Mouse (Mus musculus): ENCODE measurements around the gene Ms4a6d. TPM values are rescaled to one million over a fixed set of nuclear protein-coding genes. Genes with fewer than 3 reads are reported as not detected.
"Not testable (repeated sequence)": the region's sequence is repeated elsewhere in the genome, so short reads cannot be mapped to it uniquely, and the experiment has no call there.

The Ms4a6d gene
- polyA plus RNA-seq, 1 experiment from 2014 or later, result 4.8 TPM

DNA sequence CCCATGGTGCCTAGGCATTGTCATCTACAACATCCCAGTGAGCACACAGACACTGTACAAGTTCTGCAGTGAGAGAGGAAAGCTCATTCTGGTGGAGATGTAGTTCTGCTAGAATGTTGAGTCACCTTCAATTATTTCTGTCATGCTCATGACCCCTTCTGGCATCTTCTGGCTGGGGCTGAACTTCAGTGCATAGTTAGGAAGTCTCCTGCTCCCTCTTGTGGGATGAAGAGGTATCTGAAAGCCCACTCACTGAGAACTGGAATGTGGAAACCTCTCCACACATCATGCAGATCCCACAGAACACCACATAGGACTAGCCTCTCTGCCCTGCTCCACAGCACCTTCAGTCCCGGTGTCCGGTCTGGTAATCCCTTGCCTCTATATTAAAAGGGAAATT, 2.6 kb downstream of the Ms4a6d start:
- no peak overlapping the region for H3K4me2 ChIP-seq (replicated peaks; ENCODE audit: low read depth, low read length)
- WGBS, result 94% methylated on average over 2 of the region's 2 CpGs
- peak; percentile 3 for DNase-seq (ENCODE audit: low spot score)

DNA sequence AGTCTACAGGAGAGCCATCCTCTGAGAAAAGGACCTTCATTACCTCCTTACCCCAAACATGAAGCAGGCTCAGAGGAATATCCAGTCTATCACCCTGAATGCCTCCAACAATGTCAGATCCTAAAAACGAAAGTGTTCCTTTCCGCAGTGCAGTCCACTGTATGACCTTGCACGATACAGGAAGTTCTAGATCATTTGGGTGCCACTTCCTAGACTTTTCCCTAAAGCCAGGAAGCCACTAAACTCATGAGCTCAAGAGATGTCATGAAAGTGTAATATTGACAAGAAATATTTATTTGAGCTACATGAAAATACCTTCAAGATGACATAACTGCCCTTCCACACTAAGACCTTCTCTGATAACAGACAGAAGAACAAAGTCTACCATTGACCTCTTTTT, 3.3 kb downstream of the Ms4a6d start:
- DNase-seq (ENCODE audit: low spot score) (no peak), ATAC-seq (ENCODE audit: low FRiP score) (no peak)
- Histone ChIP-seq H3K4me3 (ENCODE audit: low read depth, low read length) (no peak overlapping the region), H3K4me1 (replicated peaks; ENCODE audit: control insufficient read depth, insufficient read depth, low read length) (no peaks in the 10 kb centered on the region), H3K9ac (ENCODE audit: low read depth, low read length) (no peak overlapping the region), H3K36me3 (ENCODE audit: control insufficient read depth, insufficient read depth, low read length) (no peaks in the 10 kb centered on the region), H3K9me3 (ENCODE audit: control insufficient read depth, low read length) (no peaks in the 10 kb centered on the region), H3K27me3 (ENCODE audit: control insufficient read depth, insufficient read depth, low read length) (no peaks in the 10 kb centered on the region), H3K27ac (ENCODE audit: low read depth, low read length) (no peak overlapping the region), H3K4me2 (replicated peaks; ENCODE audit: low read depth, low read length) (no peak overlapping the region)
- WGBS, result 94% methylated on average over 3 of the region's 3 CpGs

More for the DNA sequence above, 2.6 kb downstream of the Ms4a6d start:
- H3K36me3 ChIP-seq (ENCODE audit: control insufficient read depth, insufficient read depth, low read length), result no peaks in the 10 kb centered on the region
- H3K27ac ChIP-seq (ENCODE audit: low read depth, low read length), result no peak overlapping the region
- H3K4me1 ChIP-seq (replicated peaks; ENCODE audit: control insufficient read depth, insufficient read depth, low read length), result no peaks in the 10 kb centered on the region
- H3K4me3 ChIP-seq (ENCODE audit: low read depth, low read length), result no peak overlapping the region
- H3K9me3 ChIP-seq (ENCODE audit: control insufficient read depth, low read length), result no peaks in the 10 kb centered on the region
- no peak overlapping the region for H3K9ac ChIP-seq (ENCODE audit: low read depth, low read length)
- H3K27me3 ChIP-seq (ENCODE audit: control insufficient read depth, insufficient read depth, low read length), result no peaks in the 10 kb centered on the region
- no peak for ATAC-seq (ENCODE audit: low FRiP score)

DNA sequence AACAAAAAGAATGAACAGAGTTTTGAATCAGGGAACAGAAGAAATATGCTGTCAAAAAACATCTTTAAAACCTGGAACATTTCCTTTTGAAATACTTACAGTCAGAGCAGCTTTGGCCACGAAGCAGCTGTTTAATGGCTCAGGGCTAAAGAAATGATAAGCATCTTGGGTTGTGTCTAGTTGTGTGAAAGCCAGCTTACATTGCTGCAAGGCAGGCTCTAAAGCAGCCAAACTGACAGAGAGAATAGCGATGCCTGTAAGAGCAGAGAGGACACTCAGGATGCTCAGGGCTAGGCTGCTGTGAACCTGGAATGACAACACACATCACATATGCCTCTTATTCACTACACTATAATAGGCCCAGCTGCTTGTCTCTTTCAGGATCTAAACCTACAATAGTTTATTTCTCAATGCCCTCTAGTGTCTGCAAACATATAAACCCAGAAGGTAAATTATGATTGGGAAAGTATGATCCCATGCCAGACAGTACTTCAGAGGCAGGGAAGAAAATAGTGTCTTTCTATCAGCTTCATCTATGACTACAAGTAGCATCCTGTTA, 14.7 kb downstream of the Ms4a6d start:
- no peak for DNase-seq (ENCODE audit: low spot score)
- Histone ChIP-seq H3K36me3 (ENCODE audit: control insufficient read depth, insufficient read depth, low read length) (no peaks in the 10 kb centered on the region), H3K9ac (ENCODE audit: low read depth, low read length) (no peak overlapping the region), H3K4me1 (replicated peaks; ENCODE audit: control insufficient read depth, insufficient read depth, low read length) (no peaks in the 10 kb centered on the region), H3K27me3 (ENCODE audit: control insufficient read depth, insufficient read depth, low read length) (no peaks in the 10 kb centered on the region), H3K4me2 (replicated peaks; ENCODE audit: low read depth, low read length) (no peak overlapping the region), H3K4me3 (ENCODE audit: low read depth, low read length) (no peak overlapping the region), H3K27ac (ENCODE audit: low read depth, low read length) (no peak overlapping the region), H3K9me3 (ENCODE audit: control insufficient read depth, low read length) (no peaks in the 10 kb centered on the region)
- WGBS, result 84% methylated on average over 2 of the region's 2 CpGs
- no peak for ATAC-seq (ENCODE audit: low FRiP score)

DNA sequence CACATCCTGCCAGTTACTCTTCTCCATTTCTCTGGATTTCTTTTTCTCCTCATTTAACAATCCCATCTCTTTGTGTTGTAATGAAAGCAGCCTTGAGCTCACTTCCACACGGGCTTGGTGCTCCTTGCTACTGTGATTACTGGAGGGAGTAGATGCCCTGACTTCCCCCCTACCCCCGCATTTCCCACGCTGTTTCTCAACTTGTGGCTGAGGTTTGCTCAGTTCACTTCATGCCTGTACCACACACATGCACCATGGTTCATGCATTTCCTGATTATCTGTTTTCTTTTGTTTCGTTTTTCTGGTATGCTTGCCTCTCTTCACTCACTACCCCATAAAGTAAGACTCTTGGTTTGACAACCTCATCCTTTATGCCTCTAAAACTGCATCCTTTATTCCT, 15.4 kb downstream of the Ms4a6d start:
- DNase-seq (ENCODE audit: low spot score) (no peak), ATAC-seq (ENCODE audit: low FRiP score) (no peak)
- Histone ChIP-seq H3K27me3 (ENCODE audit: control insufficient read depth, insufficient read depth, low read length) (no peaks in the 10 kb centered on the region), H3K36me3 (ENCODE audit: control insufficient read depth, insufficient read depth, low read length) (no peaks in the 10 kb centered on the region), H3K27ac (ENCODE audit: low read depth, low read length) (no peak overlapping the region), H3K9me3 (ENCODE audit: control insufficient read depth, low read length) (no peaks in the 10 kb centered on the region), H3K4me3 (ENCODE audit: low read depth, low read length) (no peak overlapping the region), H3K9ac (ENCODE audit: low read depth, low read length) (no peak overlapping the region), H3K4me1 (replicated peaks; ENCODE audit: control insufficient read depth, insufficient read depth, low read length) (no peaks in the 10 kb centered on the region), H3K4me2 (replicated peaks; ENCODE audit: low read depth, low read length) (no peak overlapping the region)
- 78% methylated on average over 4 of the region's 4 CpGs for WGBS

DNA sequence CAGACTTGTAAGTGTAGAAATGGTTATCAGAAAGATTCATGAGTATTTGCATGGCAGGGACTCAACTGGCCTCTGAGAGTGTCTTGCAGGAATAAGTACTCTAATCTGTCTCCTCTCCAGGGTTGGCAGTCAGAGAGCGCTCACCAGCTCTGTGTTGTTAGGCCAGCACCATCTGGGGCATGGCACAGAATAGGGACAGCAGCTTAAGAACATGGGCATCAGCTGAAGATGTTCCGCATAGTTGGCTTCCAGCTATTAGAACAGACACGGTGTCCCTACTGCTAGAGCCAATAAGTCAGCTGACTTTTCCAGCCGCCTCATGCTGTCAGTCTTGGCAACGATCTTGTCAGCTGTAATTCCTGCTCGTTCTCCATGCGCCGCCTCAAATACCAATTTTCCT, 29.7 kb downstream of the Ms4a6d start:
- 89% methylated on average over 8 of the region's 8 CpGs for WGBS
- no peak overlapping the region for H3K27ac ChIP-seq (ENCODE audit: low read depth, low read length)
- DNase-seq (ENCODE audit: low spot score), result no peak
- no peaks in the 10 kb centered on the region for H3K27me3 ChIP-seq (ENCODE audit: control insufficient read depth, insufficient read depth, low read length)
- H3K4me2 ChIP-seq (replicated peaks; ENCODE audit: low read depth, low read length), result no peak overlapping the region
- H3K4me1 ChIP-seq (replicated peaks; ENCODE audit: control insufficient read depth, insufficient read depth, low read length), result no peaks in the 10 kb centered on the region
- no peak for ATAC-seq (ENCODE audit: low FRiP score)
- no peak overlapping the region for H3K9ac ChIP-seq (ENCODE audit: low read depth, low read length)
- no peaks in the 10 kb centered on the region for H3K9me3 ChIP-seq (ENCODE audit: control insufficient read depth, low read length)
- no peaks in the 10 kb centered on the region for H3K36me3 ChIP-seq (ENCODE audit: control insufficient read depth, insufficient read depth, low read length)
- H3K4me3 ChIP-seq (ENCODE audit: low read depth, low read length), result no peak overlapping the region

DNA sequence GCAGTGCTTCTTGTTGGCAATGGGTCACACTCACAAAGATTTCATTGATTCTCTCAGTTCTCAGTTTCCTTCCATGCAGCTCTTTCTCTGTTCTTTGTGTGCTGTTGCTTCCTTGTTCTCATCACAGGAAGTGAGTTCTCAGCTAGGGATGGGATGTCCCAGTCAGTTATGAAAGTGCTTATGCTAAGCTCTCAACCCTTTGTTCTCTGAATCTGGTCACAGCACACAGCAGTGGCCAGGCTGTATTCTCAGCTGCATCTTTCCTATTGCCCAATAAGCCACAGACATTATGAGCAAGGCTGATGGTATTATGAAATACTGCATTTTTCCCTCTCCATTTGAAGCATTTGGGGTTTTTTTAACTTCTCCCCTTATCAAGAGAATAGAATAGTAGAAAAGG, 45.1 kb downstream of the Ms4a6d start:
- not testable (repeated sequence) for ATAC-seq (ENCODE audit: low FRiP score); H3K4me3 ChIP-seq (ENCODE audit: low read depth, low read length); H3K27me3 ChIP-seq (ENCODE audit: control insufficient read depth, insufficient read depth, low read length); H3K36me3 ChIP-seq (ENCODE audit: control insufficient read depth, insufficient read depth, low read length); DNase-seq (ENCODE audit: low spot score); H3K4me2 ChIP-seq (replicated peaks; ENCODE audit: low read depth, low read length); H3K9me3 ChIP-seq (ENCODE audit: control insufficient read depth, low read length); H3K4me1 ChIP-seq (replicated peaks; ENCODE audit: control insufficient read depth, insufficient read depth, low read length); H3K9ac ChIP-seq (ENCODE audit: low read depth, low read length); H3K27ac ChIP-seq (ENCODE audit: low read depth, low read length)

DNA sequence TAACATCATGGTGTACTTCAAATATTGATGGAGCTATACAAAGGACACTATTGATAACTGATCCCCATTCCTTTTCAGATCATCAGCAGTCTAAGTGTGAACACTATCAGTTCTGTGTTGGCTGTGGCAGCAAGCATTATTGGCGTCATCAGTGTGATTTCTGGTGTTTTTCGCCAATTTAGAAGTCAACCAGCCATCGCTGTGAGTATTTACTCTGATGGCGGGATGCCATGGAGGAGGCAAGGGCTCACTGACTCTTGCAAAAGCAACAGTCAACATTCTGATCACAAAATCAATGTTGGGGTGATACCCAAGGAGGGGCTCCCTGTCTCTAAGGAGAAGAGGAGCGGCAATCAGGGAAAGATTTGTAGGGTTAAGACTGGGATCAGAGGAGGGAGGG, 49.9 kb downstream of the Ms4a6d start:
- H3K4me2 ChIP-seq (replicated peaks; ENCODE audit: low read depth, low read length), result no peak overlapping the region
- no peaks in the 10 kb centered on the region for H3K36me3 ChIP-seq (ENCODE audit: control insufficient read depth, insufficient read depth, low read length)
- no peak overlapping the region for H3K4me3 ChIP-seq (ENCODE audit: low read depth, low read length)
- no peaks in the 10 kb centered on the region for H3K9me3 ChIP-seq (ENCODE audit: control insufficient read depth, low read length)
- no peak for ATAC-seq (ENCODE audit: low FRiP score)
- no peak overlapping the region for H3K27ac ChIP-seq (ENCODE audit: low read depth, low read length)
- H3K9ac ChIP-seq (ENCODE audit: low read depth, low read length), result no peak overlapping the region
- H3K27me3 ChIP-seq (ENCODE audit: control insufficient read depth, insufficient read depth, low read length), result no peaks in the 10 kb centered on the region
- WGBS, result 90% methylated on average over 5 of the region's 5 CpGs
- no peaks in the 10 kb centered on the region for H3K4me1 ChIP-seq (replicated peaks; ENCODE audit: control insufficient read depth, insufficient read depth, low read length)
- no peak for DNase-seq (ENCODE audit: low spot score)

DNA sequence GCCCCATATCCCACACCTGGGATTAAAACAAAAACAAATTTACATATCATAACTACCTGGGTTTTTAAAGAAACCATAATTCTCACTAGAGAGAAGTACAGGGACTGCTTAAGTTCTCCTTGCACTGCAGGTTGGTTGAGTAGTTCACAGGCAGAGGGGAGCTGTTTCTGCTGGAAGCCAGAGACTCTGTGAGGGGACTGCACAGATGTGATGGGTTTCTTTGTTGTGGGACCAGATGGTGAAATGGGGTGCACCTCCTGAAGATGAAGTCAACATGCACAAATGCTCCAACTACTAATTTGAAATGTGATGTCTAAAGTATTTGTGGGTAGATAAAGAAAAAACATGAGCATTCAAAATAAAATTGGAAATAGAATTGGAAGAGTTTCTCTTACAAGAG, 56.7 kb downstream of the Ms4a6d start:
- H3K4me3 ChIP-seq (ENCODE audit: low read depth, low read length), result no peak overlapping the region
- DNase-seq (ENCODE audit: low spot score), result no peak
- H3K9me3 ChIP-seq (ENCODE audit: control insufficient read depth, low read length), result no peaks in the 10 kb centered on the region
- H3K36me3 ChIP-seq (ENCODE audit: control insufficient read depth, insufficient read depth, low read length), result no peaks in the 10 kb centered on the region
- H3K4me2 ChIP-seq (replicated peaks; ENCODE audit: low read depth, low read length), result no peak overlapping the region
- no peaks in the 10 kb centered on the region for H3K27me3 ChIP-seq (ENCODE audit: control insufficient read depth, insufficient read depth, low read length)
- ATAC-seq (ENCODE audit: low FRiP score), result no peak
- no peak overlapping the region for H3K27ac ChIP-seq (ENCODE audit: low read depth, low read length)
- H3K4me1 ChIP-seq (replicated peaks; ENCODE audit: control insufficient read depth, insufficient read depth, low read length), result no peaks in the 10 kb centered on the region
- no peak overlapping the region for H3K9ac ChIP-seq (ENCODE audit: low read depth, low read length)

DNA sequence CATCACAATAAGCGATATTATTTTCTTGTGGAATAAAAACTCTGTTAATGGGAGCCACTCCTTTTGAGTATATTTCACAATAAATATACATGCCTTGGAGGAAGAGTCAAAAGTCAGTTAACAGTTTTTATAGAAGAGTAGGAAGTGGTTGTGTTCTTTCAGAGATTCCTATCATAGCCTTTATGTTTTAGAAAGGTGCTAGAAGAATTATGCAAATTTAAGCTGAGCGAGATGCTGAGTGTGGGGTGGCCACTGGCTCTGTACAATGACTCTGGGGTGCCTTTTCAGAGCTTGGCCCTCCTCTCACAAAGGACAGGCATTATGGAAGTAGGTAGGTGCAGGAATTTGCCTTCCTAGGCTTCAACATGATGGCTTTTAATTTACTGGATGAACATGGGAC, 60.3 kb downstream of the Ms4a6d start:
- not testable (repeated sequence) for ATAC-seq (ENCODE audit: low FRiP score); H3K27ac ChIP-seq (ENCODE audit: low read depth, low read length); H3K4me2 ChIP-seq (replicated peaks; ENCODE audit: low read depth, low read length); H3K27me3 ChIP-seq (ENCODE audit: control insufficient read depth, insufficient read depth, low read length); H3K9me3 ChIP-seq (ENCODE audit: control insufficient read depth, low read length); H3K4me3 ChIP-seq (ENCODE audit: low read depth, low read length); H3K4me1 ChIP-seq (replicated peaks; ENCODE audit: control insufficient read depth, insufficient read depth, low read length); DNase-seq (ENCODE audit: low spot score); H3K9ac ChIP-seq (ENCODE audit: low read depth, low read length); H3K36me3 ChIP-seq (ENCODE audit: control insufficient read depth, insufficient read depth, low read length)
- WGBS, result 90% methylated on average over 2 of the region's 2 CpGs
